Mouse (Mus musculus) midbrain, embryonic 10.5 days (tissue): ENCODE results near the gene Gm10721. TPM values are rescaled to one million over a fixed set of nuclear protein-coding genes. Genes with fewer than 3 reads are reported as not detected.
"Not testable (repeated sequence)": the region's sequence is repeated elsewhere in the genome, so short reads cannot be mapped to it uniquely, and the experiment has no call there.

Experiments used
- DNase-seq: peaks from one replicate; pipeline ENCODE4 v3.0.0-alpha.2; 2017; ENCODE audit warnings: low spot score
- H3K27ac ChIP-seq: fragments of 300-500 bp; sonication (generic); replicated peaks from 2 replicates; pipeline ENCODE4 v1.5.1; 2016; ENCODE audit warnings: mild to moderate bottlenecking
- H3K27me3 ChIP-seq: fragments of 300-500 bp; sonication (generic); 2 replicates; pipeline ENCODE4 v1.6.1; 2016; ENCODE audit warnings: low read depth, mild to moderate bottlenecking; ENCODE audit not compliant: poor library complexity, severe bottlenecking
- H3K36me3 ChIP-seq: fragments of 300-500 bp; sonication (generic); 2 replicates; pipeline ENCODE4 v1.6.1; 2016; ENCODE audit warnings: mild to moderate bottlenecking, moderate library complexity
- H3K4me1 ChIP-seq: fragments of 300-500 bp; sonication (generic); 2 replicates; pipeline ENCODE4 v1.6.1; 2016
- H3K4me3 ChIP-seq: fragments of 300-500 bp; sonication (generic); 2 replicates; pipeline ENCODE4 v1.5.1; 2016; ENCODE audit warnings: mild to moderate bottlenecking, moderate library complexity
- H3K9me3 ChIP-seq: fragments of 300-500 bp; sonication (generic); replicated peaks from 2 replicates; pipeline ENCODE4 v1.6.1; 2016; ENCODE audit warnings: mild to moderate bottlenecking
- WGBS: fragments of 180-500 bp; shearing (Covaris S2); methylation state at CpG from one replicate; pipeline ENCODE4 v1.1.7; 2016; 5-methylcytosine and 5-hydroxymethylcytosine counted together
- polyA plus RNA-seq: library from polyadenylated mRNA; unstranded; fragments of >200 nt; fragmentation: Nextera tagmentation; extraction: Ambion mirVana; gene quantifications from 2 replicates; pipeline ENCODE4 v1.2.1, GENCODE M21; 2016

The Gm10721 gene
- polyA plus RNA-seq, 1 experiment from 2014 or later: not detected

DNA sequence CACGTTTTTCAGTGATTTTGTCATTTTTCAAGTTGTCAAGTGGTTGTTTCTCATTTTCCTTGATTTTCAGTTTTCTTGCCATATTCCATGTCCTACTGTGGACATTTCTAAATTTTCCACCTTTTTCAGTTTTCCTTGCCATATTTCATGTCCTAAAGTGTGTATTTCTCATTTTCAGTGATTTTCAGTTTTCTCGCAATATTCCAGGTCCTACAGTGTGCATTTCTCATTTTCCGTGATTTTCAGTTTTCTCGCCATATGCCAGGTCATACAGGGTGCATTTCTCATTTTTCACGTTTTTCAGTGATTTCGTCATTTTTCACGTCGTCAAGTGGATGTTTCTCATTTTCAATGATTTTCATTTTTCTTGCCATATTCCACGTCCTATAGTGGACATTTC is 6.0 kb downstream of the Gm10721 start:
- H3K4me1 ChIP-seq: not testable (repeated sequence)

DNA sequence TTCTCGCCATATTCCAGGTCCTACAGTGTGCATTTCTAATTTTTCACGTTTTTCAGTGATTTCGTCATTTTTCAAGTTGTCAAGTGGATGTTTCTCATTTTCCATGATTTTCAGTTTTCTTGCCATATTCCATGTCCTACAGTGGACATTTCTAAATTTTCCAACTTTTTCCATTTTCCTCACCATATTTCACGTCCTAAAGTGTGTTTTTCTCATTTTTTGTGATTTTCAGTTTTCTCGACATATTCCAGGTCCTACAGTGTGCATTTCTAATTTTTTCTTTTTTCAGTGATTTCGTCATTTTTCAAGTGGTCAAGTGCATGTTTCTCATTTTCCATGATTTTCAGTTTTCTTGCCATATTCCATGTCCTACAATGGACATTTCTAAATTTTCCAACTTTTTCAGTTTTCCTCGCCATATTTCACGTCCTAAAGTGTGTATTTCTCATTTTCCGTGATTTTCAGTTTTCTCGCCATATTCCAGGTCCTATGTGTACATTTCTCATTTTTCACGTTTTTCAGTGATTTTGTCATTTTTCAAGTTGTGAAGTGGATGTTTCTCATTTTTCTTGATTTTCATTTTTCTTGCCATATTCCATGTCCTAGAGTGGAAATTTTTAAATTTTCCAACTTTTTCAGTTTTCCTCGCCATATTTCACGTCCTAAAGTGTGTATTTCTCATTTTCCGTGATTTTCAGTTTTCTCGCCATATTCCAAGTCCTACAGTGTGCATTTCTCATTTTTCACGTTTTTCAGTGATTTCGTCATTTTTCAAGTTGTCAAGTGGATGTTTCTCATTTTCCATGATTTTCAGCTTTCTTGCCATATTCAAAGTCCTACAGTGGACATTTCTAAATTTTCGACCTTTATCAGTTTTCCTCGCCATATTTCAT is 7.1 kb downstream of the Gm10721 start:
- not testable (repeated sequence) for H3K4me1 ChIP-seq, H3K9me3 ChIP-seq, H3K36me3 ChIP-seq, H3K4me3 ChIP-seq, DNase-seq, H3K27ac ChIP-seq, H3K27me3 ChIP-seq
- WGBS: 73% methylated on average over 17 of the region's 19 CpGs

More for the DNA sequence above, 6.0 kb downstream of the Gm10721 start:
- H3K27me3 ChIP-seq, H3K4me3 ChIP-seq, DNase-seq, H3K9me3 ChIP-seq, H3K27ac ChIP-seq, H3K36me3 ChIP-seq: not testable (repeated sequence)
- 62% methylated on average over 9 of the region's 9 CpGs for WGBS

DNA sequence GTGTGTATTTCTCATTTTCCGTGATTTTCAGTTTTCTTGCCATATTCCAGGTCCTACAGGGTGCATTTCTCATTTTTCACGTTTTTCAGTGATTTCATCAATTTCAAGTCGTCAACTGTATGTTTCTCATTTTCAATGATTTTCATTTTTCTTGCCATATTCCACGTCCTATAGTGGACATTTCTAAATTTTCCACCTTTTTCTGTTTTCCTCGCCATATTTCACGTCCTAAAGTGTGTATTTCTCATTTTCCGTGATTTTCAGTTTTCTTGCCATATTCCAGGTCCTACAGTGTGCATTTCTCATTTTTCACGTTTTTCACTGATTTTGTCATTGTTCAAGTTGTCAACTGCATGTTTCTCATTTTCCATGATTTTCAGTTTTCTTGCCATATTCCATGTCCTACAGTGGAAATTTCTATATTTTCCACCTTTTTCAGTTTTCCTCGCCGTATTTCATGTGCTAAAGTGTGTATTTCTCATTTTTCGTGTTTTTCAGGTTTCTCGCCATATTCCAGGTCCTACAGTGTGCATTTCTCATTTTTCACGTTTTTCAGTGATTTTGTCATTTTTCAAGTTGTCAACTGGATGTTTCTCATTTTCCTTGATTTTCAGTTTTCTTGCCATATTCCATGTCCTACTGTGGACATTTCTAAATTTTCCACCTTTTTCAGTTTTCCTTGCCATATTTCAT is 9.5 kb downstream of the Gm10721 start:
- DNase-seq: peak; percentile 25

DNA sequence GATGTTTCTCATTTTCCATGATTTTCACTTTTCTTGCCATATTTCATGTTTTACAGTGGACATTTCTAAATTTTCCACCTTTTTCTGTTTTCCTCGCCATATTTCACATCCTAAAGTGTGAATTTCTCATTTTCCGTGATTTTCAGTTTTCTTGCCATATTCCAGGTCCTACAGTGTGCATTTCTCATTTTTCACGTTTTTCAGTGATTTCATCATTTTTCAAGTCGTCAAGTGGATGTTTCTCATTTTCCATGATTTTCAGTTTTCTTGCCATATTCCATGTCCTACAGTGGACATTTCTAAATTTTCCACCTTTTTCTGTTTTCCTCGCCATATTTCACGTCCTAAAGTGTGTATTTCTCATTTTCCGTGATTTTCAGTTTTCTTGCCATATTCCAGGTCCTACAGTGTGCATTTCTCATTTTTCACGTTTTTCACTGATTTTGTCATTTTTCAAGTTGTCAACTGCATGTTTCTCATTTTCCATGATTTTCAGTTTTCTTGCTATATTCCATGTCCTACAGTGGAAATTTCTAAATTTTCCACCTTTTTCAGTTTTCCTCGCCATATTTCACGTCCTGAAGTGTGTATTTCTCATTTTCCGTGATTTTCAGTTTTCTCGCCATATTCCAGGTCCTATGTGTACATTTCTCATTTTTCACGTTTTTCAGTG is 10.5 kb downstream of the Gm10721 start, which contains the start of gene Gm10718:
Gene Gm10718, plus strand, starts transcription at position 236 of the 673 bp plus-strand sequence.
- not testable (repeated sequence) for H3K9me3 ChIP-seq, H3K36me3 ChIP-seq, H3K27ac ChIP-seq, DNase-seq, H3K4me3 ChIP-seq, H3K4me1 ChIP-seq, H3K27me3 ChIP-seq
- 74% methylated on average over 12 of the region's 13 CpGs for WGBS

More for the DNA sequence above, 9.5 kb downstream of the Gm10721 start:
- WGBS: 73% methylated on average over 11 of the region's 13 CpGs
- H3K27me3 ChIP-seq, H3K9me3 ChIP-seq, H3K4me3 ChIP-seq, H3K36me3 ChIP-seq, H3K4me1 ChIP-seq, H3K27ac ChIP-seq: not testable (repeated sequence)

DNA sequence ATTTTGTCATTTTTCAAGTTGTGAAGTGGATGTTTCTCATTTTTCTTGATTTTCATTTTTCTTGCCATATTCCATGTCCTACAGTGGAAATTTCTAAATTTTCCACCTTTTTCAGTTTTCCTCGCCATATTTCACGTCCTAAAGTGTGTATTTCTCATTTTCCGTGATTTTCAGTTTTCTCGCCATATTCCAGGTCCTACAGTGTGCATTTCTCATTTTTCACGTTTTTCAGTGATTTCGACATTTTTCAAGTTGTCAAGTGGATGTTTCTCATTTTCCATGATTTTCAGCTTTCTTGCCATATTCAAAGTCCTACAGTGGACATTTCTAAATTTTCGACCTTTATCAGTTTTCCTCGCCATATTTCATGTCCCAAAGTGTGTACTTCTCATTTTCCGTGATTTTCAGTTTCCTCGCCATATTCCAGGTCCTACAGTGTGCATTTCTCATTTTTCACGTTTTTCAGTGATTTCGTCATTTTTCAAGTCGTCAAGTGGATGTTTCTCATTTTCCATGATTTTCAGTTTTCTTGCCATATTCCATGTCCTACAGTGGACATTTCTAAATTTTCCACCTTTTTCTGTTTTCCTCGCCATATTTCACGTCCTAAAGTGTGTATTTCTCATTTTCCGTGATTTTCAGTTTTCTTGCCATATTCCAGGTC is 11.2 kb downstream of the Gm10721 start:
- not testable (repeated sequence) for H3K27me3 ChIP-seq, H3K9me3 ChIP-seq, H3K36me3 ChIP-seq, H3K4me3 ChIP-seq, H3K4me1 ChIP-seq, DNase-seq, H3K27ac ChIP-seq
- 77% methylated on average over 16 of the region's 16 CpGs for WGBS

DNA sequence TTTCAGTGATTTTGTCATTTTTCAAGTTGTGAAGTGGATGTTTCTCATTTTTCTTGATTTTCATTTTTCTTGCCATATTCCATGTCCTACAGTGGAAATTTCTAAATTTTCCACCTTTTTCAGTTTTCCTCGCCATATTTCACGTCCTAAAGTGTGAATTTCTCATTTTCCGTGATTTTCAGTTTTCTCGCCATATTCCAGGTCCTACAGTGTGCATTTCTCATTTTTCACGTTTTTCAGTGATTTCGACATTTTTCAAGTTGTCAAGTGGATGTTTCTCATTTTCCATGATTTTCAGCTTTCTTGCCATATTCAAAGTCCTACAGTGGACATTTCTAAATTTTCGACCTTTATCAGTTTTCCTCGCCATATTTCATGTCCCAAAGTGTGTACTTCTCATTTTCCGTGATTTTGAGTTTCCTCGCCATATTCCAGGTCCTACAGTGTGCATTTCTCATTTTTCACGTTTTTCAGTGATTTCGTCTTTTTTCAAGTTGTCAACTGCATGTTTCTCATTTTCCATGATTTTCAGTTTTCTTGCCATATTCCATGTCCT is 12.1 kb downstream of the Gm10721 start, which contains the start of gene Gm10717:
Gene Gm10717, plus strand, starts transcription at position 506 of the 556 bp plus-strand sequence.
- H3K9me3 ChIP-seq, H3K27me3 ChIP-seq, H3K4me3 ChIP-seq, DNase-seq, H3K4me1 ChIP-seq, H3K27ac ChIP-seq, H3K36me3 ChIP-seq: not testable (repeated sequence)
- 71% methylated on average over 12 of the region's 12 CpGs for WGBS

DNA sequence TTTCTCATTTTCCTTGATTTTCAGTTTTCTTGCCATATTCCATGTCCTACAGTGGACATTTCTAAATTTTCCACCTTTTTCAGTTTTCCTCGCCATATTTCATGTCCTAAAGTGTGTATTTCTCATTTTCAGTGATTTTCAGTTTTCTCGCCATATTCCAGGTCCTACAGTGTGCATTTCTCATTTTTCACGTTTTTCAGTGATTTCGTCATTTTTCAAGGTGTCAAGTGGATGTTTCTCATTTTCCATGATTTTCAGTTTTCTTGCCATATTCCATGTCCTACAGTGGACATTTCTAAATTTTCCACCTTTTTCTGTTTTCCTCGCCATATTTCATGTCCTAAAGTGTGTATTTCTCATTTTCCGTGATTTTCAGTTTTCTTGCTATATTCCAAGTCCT is 12.7 kb downstream of the Gm10721 start:
- 69% methylated on average over 5 of the region's 6 CpGs for WGBS
- not testable (repeated sequence) for DNase-seq, H3K27ac ChIP-seq, H3K4me1 ChIP-seq, H3K4me3 ChIP-seq, H3K36me3 ChIP-seq, H3K27me3 ChIP-seq, H3K9me3 ChIP-seq

DNA sequence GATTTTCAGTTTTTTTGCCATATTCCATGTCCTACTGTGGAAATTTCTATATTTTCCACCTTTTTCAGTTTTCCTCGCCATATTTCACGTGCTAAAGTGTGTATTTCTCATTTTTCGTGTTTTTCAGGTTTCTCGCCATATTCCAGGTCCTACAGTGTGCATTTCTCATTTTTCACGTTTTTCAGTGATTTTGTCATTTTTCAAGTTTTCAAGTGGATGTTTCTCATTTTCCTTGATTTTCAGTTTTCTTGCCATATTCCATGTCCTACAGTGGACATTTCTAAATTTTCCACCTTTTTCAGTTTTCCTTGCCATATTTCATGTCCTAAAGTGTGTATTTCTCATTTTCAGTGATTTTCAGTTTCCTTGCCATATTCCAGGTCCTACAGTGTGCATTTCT is 13.2 kb downstream of the Gm10721 start:
- not testable (repeated sequence) for H3K9me3 ChIP-seq, DNase-seq, H3K27me3 ChIP-seq, H3K36me3 ChIP-seq, H3K4me1 ChIP-seq, H3K4me3 ChIP-seq, H3K27ac ChIP-seq
- 72% methylated on average over 5 of the region's 5 CpGs for WGBS

DNA sequence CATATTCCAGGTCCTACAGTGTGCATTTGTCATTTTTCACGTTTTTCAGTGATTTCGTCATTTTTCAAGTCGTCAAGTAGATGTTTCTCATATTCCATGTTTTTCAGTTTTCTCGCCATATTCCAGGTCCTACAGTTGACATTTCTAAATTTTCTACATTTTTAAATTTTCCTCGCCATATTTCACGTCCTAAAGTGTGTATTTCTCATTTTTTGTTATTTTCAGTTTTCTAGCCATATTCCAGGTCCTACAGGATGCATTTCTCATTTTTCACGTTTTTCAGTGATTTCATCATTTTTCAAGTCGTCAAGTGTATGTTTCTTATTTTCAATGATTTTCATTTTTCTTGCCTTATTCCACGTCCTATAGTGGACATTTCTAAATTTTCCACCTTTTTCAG is 13.8 kb downstream of the Gm10721 start:
- WGBS: 66% methylated on average over 9 of the region's 9 CpGs
- not testable (repeated sequence) for H3K4me1 ChIP-seq, H3K4me3 ChIP-seq, H3K27ac ChIP-seq, H3K9me3 ChIP-seq, H3K27me3 ChIP-seq, DNase-seq, H3K36me3 ChIP-seq

DNA sequence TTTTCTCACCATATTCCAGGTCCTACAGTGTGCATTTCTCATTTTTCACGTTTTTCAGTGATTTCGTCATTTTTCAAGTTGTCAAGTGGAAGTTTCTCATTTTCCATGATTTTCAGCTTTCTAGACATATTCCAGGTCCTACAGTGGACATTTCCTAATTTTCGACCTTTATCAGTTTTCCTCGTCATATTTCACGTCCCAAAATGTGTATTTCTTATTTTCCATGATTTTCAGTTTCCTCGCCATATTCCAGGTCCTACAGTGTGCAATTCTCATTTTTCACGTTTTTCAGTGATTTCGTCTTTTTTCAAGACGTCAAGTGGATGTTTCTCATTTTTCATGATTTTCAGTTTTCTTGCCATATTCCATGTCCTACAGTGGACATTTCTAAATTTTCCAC is 14.3 kb downstream of the Gm10721 start:
- WGBS: 69% methylated on average over 9 of the region's 9 CpGs

DNA sequence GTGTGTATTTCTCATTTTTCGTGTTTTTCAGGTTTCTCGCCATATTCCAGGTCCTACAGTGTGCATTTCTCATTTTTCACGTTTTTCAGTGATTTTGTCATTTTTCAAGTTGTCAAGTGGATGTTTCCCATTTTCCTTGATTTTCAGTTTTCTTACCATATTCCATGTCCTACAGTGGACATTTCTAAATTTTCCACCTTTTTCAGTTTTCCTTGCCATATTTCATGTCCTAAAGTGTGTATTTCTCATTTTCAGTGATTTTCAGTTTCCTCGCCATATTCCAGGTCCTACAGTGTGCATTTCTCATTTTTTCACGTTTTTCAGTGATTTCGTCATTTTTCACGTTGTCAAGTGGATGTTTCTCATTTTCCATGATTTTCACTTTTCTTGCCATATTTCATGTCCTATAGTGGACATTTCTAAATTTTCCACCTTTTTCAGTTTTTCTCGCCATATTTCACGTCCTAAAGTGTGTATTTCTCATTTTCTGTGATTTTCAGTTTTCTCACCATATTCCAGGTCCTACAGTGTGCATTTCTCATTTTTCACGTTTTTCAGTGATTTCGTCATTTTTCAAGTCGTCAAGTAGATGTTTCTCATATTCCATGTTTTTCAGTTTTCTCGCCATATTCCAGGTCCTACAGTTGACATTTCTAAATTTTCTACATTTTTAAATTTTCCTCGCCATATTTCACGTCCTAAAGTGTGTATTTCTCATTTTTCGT is 16.5 kb downstream of the Gm10721 start:
- 65% methylated on average over 14 of the region's 16 CpGs for WGBS
- not testable (repeated sequence) for H3K4me1 ChIP-seq, H3K4me3 ChIP-seq, H3K27me3 ChIP-seq, DNase-seq, H3K27ac ChIP-seq, H3K9me3 ChIP-seq, H3K36me3 ChIP-seq

More for the DNA sequence above, 14.3 kb downstream of the Gm10721 start:
- not testable (repeated sequence) for H3K4me3 ChIP-seq, H3K27me3 ChIP-seq, H3K4me1 ChIP-seq, H3K36me3 ChIP-seq, H3K27ac ChIP-seq, H3K9me3 ChIP-seq
- DNase-seq: peak; percentile 68
